Mouse (Mus musculus) liver, adult 2 months (tissue): ENCODE results near the gene Ube2b.

ENCODE experiments used
- CTCF ChIP-seq: fragments of 200-500 bp; IDR thresholded peaks from 2 replicates; pipeline ENCODE4 v1.5.1; 2011; ENCODE audit warnings: low read depth, low read length, control low read depth
- POLR2A ChIP-seq: fragments of 200-500 bp; IDR thresholded peaks from 2 replicates; pipeline ENCODE4 v1.6.1; 2011; ENCODE audit warnings: low read length, control low read depth; ENCODE audit not compliant: insufficient read depth; ENCODE audit errors: extremely low read depth

GRCm38 (mm10) chr11:52035905-52036304 lies 35.3 kb upstream of the Ube2b start:
- no peak for TF ChIP-seq CTCF
- TF ChIP-seq POLR2A = no peak
